Mouse (Mus musculus) heart, adult 18-20 months (tissue): ENCODE measurements at regions not wholly inside any gene's neighbourhood (a gene's known extent, or its start where the extent isn't known, plus 50 kb on each side); places are given as distances from the start of the nearest gene placed in this dataset.

Experiments
- DNase-seq, 2 experiments: peaks; one replicate each; pipeline ENCODE4 v3.0.0; 2021 to 2022; ENCODE audit warnings: mixed read lengths in 1 of 2

DNA sequence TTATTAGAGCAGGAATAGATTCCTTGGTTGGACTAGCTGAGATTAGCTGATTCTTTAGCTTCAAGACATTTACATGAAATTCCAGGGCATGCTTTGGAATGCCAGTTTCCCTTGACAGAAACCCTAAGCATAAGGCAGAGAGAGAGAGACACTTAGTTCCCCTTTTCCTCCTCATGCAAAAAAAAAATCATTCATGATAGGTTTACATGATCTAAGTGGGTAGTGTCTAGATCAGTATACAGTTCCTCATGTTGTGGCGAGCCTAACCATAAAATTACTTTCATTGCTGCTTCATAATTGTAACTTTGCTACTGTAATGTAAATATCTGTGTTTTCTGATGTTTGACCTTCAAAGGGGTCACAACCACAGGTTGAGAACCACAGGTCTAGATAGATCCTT lies 154.3 kb upstream of the Pkn2 start:
- DNase-seq: no peak

DNA sequence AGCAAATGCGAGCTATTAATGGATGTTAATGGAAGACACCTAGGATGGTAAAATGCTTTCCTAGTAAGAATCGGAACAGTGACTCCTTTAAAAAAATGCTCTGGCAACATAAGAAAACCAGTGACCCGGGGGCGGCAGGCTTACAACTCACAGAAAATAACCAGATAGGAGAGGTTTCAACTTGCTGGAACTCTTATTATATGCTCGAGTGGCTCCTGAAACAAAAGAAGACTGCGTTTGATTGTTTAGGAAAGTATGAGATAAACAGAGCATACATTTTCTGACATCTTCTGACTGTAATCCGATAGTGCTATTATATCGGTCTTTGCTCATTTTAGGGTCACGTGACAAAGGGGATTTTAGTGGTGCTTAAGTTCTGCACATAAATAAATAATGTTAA lies 152.8 kb upstream of the Pkn2 start:
- DNase-seq: no peak

DNA sequence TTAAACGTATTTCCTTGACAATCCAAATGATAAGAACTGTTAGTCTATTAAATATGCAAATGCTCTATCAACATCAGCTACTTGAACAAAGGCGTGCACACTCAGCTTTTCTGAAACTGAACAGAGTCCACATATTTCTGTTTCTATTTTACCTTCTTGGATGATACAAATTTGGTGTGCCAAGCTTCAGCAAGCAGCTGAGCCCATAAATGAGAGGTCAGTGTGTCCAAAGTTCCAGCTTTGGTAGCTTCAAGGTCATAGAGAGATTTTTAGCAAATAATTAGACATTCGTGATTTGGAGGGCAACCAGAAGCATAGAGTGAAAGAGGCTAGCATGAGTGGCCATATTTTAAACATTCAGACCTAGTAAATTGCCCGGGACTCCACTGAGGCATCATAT lies 140.7 kb upstream of the Pkn2 start:
- DNase-seq: no peak

DNA sequence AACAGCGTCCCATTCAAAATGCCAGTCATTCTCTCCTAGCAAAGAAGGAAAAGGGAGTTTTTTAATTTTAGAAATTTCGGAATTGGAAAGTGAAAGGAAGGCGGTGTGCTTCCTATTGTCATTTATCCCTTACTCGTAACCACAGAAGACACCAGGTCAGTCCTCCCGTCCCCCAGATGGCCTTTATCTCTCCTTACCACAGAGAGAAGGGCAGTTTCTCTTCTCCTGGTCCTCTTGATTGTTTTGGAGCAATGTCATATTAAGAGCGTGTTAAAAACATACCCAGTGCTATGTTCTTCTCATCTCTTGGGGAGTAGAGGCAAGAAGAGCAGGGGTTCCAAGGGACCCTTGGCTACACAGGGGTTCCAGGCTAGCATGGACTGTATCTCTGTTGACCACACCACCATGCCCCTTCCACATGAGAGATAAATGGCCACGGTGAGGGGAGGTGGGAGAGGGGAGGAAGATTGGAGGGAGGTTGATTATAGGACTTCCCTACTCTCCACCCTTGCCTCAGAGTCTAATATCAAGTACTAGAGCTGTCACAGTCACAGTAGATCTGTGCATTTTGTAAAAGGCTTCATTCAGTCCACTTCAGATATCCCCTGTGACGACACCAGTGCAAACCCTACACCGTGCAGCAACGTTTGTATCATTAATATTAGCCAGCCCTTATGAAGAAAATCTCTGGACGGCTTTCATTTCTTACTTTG lies 139.5 kb upstream of the Pkn2 start:
- DNase-seq: no peak

DNA sequence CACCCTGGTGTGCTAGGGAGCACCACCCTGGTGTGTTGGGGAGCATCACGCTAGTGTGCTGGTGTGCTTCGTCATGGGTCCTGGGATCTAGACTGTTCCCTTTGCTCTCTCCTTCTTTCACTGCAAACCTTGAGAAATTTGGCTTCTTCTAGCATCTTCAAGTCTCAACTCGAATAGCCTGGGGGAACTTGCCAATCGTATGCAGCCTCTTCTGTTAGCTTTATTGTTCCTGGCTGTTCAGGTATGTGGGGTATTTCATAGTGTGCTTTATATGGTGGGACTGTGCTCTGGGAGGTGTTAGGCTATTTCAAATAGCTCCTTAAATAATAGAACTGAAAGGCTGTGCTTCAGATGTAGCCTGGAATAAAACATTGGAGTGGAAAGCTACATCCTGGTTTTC lies 135.7 kb upstream of the Pkn2 start:
- DNase-seq: no peak

DNA sequence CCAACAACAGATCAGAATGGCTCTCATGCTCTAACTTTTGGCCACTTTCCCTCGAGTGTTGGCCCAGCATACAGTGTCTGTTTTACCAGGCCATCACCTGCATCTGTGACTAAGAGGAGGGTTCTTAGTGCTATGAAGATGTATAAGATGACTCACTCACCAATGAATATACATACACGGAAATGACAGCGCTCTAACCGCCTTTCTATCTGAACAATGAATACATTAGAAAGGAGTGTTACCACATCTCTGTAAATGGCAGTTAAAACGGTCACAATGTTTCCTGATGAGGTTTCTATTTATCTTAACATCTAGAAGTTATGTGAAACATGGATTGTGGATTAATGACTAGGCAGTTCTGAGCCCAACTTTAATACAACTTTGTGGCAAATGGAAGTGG lies 135.0 kb upstream of the Pkn2 start:
- DNase-seq: no peak

DNA sequence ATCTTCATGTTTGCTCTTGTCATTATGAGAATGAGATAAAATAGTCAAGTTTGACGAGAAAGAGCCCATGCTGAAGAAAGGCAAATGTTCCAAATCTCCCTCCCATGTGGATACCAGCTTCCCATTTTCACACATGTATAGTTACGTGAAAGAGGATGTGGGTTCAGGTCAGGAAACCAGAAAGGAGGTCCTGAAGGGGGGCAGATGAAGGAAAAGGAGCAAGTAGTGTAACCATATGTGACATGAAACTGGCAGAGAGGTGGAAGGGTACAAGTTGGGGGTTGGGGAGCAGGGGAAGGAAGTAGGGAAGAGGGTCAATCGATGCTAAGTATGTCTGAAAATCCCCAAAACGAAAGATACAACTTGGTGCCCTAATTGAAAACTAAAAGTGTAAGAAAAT lies 132.6 kb upstream of the Pkn2 start:
- DNase-seq: no peak

DNA sequence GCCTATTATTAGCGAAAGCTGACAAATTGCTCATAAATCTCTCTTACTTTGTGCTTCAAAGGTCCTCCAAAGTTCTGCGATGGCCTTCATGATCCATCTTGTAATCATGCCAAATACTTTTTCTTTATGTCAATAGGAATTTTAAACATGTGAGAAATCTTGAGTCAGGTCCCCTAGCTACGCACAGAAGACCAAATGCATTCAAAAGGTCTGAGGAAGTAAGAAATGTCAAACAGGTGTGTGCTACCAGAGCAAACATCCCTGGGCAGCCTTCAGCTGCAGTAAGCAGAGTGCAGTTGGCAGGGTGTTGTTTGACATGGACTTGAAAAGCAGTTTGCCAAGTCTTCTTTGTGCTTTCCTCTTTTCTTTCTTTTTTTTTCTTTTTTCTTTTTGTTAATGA lies 125.2 kb upstream of the Pkn2 start:
- DNase-seq: no peak

DNA sequence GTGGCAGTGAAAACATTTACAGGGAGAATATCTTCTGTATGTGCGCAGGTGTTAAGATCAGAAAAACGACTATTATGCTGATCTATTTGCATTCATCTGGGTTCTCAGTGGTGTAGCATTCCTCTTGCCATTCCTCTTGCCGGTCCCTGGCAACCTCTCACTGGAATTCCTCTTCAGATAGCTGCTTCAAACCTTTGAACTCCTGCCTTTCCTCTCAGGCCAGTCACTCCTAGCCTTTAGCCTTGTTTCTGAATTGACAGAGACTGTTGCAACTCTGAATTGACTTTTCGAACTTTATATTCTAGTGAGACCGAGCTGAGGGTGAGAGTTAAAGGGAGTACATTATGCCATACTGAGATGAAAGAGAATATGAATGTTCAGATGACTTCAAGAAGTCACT lies 120.1 kb upstream of the Pkn2 start:
- no peak for DNase-seq

DNA sequence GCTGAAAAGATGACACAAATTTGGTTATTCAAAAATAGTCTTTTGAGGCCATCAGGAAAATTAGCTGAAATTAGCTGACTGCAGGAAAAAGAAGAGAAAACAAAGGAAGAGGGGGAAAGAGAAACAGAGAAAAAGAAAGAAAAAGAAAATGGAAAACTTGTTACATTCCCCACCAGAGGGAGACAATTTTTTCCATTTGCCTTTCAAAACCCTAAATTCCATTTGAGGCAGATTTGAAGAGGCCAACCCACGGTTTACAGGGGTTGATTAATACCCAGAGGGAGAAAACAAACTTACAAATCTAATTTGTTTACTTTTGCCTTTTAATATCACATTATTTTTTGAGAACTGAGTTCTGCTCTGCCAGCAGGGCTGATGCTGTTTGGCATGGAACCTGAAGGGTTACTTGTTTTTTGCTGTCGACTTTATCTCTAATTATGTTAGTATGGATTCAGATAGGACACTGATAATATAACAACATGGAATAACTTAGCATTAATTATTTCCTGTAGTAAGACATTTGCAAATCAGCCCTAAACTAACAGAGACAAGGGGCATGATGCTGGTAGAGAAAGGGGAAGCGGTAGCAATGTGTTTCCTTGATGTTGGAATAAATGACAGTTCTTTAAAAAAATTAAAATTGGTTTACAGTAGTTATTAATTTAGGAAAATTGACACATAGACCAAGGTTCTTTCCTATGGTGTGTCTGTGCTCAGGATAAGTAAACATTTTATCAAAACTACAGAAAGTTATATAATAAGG lies 114.4 kb upstream of the Pkn2 start:
- no peak for DNase-seq

DNA sequence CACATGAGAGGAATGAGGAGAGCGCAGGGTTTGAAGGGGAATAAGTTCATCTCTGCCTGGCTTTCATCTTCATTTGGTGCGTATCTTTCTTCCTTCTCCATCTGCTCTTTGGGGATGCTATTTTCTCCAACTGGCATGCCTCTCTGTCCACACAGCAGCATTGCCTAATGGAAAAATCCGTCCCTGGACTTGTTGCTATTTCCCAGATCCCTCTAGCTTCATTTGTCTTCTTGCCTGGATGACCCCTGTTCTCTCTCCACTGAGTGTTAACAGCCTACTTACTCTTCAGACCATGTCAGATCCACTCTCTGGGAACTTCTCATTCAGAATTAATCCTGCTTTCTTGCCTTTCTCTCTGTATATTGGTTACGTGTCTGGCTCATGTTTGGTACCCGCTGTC lies 102.7 kb upstream of the Pkn2 start:
- peak in 1 of 2 experiments; percentile 4 for DNase-seq

DNA sequence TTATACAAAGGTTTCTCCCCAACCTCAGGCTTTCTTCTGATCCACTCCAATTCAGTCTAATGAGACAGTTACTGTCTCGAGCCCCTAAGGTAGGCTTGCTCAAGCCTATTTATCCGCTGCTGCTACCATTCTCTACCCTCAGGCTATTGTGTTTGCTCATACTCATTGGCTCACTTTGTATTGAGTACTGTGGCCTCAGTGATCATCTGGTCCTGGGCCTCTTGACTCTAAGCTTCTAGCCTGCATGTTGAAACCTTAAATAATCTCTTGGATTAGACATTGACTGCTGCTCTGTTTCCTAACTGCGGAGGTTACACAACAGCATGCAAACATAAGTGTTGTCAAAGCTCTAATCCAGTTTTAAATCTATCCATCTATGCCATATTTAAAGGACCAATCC lies 99.4 kb upstream of the Pkn2 start:
- DNase-seq: no peak

DNA sequence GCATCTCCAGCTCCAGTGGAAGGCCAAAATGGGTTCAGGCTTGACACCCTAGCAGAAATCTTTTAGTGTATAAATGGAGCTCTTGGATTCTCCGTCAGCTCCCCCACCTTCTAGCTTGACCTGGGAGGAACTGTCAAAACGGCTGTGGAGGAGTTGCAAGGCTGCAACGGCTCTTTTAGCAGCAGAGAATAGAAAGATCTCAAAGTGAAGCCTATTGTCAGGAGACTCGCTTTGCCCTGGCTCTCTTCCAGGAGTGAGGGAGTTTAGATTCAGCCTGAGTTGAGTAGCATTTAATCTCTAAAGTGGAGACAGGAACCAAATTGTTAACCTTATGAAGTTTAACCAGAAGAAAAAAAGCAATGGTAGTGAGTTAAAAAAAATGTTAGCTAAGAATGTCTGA lies 97.4 kb upstream of the Pkn2 start:
- DNase-seq: peak; percentile 18 to 36

DNA sequence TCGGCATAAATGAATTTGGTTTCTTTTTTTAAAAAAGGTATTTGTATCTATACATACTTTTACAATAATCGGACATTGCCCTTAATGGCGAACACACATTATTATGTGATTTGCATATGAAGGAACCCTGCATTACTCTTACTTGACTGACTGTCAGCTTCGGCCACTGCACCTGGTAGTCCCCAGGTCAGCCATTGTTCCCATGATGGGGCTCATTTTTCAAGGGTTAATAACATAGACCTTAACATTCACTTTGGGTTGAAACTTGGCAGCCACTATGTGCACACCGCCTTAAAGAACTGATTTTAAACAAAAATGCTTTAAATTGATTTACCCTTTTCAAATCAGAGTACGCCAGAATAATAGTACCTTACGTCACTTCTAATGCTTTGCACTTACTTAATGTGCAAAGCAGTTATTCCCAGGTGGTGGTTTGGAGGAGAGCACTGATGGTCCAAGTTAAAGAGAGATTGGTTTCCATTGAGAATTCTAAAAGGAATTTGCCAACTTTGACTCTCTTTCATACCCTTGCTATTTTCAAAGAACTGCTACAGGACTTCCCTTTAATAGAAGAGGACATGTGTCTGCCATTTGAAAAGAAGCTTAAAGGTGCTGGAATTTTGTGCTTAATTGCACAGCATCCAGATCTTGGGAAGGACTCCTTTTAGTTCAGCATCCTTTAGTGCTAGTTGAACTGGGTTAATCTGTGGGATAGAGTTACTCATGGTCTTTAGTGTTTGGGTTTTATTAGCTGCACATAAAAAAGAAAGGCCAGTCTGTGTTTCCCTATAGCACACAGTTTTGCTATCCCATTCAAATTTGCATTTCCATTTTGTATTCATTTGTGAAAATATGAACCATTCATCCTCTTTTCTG lies 95.0 kb upstream of the Pkn2 start:
- no peak for DNase-seq

DNA sequence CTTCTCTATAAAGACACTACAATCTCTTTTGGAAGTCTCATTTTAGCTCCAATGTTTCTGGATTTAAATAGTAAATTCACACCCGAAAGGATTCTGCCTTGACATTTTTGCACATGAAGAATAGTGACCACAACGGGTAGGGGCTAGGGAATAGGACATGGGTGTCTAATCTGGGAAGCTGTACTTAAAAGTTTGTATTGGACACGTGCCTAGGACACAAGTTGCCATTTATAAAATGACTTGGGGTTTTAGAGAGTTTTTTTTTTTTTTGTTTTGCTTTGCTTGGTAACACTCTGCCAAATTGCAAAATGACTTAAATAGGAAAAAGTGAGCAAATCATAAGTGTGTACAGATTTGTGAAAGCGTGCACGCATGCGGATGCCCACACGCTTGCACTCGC lies 93.8 kb upstream of the Pkn2 start:
- DNase-seq: peak; percentile 15 to 23

DNA sequence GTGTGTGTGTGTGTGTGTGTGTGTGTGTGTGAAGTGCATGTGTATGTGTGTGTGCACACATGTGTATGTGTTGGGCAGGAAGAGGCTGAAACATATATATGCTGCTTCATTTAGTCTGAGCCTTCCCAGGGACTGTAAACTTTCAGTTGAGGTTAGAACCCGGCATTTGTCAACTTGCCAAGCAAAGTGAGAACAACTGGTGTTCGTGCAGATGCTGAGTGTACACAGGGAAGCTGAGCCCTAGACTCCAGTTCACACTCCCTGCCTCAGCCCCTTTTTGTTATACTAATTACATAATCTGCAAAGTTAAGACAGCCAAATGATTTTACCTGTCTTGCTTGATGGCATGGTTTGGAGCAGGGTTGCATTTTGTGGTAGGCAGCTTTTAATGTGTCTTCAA lies 87.7 kb upstream of the Pkn2 start:
- no peak for DNase-seq

DNA sequence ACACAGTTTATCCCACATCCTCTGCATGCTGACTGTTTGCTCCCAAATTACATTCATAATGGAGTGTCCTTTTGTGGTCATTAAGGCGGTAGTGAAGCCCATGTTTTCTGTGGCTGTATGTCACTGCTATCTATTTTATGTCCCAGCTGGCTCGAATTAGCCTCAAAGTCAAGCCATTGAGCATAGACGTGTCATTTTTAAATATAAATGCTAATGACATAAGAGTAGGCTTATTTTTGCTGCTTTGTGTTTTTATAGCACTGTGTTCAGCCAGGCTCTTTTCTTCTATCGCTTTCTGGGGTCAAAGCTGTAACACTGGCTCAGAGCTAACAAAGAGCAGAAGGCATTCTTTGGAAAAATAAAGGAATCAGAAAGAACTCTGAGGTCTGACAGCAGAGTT lies 83.8 kb upstream of the Pkn2 start:
- no peak for DNase-seq

DNA sequence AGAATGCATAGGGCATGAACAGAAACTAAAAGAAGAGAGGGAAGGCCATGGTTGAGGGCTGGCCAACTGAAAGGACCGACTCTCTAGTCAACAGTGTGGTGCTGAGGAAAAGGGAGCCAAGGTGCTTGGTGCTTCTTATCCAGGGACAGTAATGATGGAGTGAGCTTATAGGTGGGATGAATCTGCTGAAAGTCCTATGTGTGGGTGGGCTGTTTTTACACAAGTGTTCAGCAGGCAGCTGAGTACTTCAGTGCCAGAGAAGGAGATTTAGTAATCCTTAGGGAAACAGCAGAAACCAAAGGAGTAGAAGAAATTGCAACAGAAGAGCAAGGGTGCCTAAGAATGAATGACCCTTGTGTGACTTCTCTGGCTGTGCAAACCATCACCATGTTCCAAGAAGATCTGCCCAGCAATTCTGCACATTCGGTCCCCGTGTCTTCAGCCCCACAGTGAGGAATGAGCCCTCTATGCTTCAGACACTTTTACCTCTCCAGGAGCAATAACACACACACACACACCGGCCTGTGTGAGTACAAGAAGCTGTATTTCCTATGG lies 82.1 kb upstream of the Pkn2 start:
- DNase-seq: peak in 1 of 2 experiments; percentile 3

DNA sequence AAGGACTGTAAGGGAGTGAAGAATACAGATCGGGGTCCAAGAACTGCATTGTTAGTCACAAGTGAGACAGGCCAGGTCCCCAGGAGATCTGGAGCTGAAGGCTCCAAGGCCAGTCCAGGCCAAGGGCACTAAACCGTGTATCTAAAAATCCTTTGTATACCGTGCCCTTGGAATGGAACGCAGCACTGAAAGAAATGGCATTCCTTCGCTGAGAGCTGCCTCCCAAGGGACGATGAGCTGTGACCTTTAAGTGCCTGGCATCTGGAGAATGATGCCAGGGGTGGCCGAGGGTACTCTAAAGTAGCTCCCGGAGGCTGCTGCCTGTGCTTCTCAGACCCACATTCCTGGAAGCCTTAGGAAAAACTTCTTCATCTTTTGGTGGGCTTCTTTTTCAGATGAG lies 76.0 kb upstream of the Pkn2 start:
- DNase-seq: no peak

DNA sequence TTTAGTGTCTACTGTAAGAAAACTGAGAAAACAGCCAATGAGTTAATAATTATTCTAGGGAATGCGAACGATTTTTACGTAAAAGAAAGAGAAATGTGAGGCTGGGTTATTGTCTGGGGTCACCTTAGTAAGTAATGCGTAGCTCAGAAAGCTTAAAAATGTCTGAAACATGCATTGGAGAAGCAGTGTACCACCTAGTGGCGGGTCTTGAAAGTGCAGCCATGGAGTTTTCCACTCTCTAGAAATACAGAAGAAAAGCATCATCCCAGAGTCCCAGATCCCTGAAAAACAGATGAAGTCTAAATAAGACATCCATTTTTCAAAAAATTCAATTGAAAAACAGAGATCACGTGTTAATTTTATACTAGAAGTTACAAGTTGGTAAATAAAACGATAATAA lies 67.0 kb upstream of the Pkn2 start:
- DNase-seq: peak; percentile 33 to 81

DNA sequence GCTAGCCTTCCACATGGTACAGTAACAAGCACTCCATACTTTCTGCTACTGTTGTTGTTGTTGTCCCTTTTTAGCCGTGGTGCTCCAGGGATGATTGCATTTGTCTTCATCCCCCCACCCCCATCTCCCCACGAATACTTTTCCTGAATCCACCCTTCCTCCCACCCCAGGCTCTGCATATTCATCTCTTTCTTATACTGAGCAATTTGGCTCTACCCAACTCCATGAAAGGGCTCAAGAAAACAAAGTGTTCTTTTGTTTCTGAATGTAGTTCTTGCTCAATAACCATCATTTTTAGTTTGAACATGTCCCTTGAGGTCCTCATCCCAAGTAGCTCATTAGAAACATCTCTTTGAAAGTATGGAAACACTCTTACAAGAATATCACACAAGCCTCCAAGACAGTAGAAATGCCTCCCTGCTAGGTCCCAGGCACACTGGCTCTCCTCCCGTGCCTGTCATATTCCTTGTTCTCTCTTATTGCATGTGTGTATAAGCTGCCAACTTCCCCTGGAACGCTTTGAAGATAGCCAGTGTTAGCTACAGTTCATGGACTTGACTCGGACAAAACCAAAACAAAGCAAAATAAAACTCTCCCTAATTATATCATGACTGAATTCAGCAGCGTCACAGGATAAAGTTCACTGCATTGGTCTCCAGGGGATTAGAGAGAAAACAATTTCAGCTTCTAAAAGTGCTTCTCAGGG lies 59.7 kb upstream of the Pkn2 start:
- peak; percentile 70 to 71 for DNase-seq

DNA sequence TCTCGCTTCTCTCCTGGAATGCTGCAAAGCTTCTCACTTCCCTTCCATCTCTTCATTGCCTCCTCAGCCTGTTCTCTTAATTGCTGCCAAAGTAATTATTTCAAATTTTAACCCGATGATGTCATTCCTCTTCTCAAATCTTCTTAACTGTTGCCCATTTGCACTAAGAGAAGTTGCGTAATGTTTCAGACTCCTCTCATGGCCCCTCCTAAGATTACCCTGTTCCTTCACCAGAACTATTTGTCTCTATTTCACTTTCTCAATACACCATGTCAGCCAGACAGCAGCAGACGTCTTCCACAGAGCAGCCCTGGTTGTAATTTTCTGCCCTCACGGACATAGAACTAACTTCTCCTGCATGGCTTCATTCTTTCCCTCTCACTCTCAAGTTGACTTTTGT lies 59.1 kb upstream of the Pkn2 start:
- DNase-seq: peak; percentile 42 to 49
